Mouse (Mus musculus) limb, embryonic 15.5 days (tissue): ENCODE data around the gene Tnni3. TPM values are rescaled to one million over a fixed set of nuclear protein-coding genes. Genes with fewer than 3 reads are reported as not detected.

ENCODE experiments used
- ATAC-seq: fragments of 200-750 bp; cut with Nextera tagmentation; 2 replicates; pipeline ENCODE4 v1.8.0; 2017; ENCODE audit warnings: low read depth, moderate TSS enrichment; ENCODE audit not compliant: insufficient number of reproducible peaks, low FRiP score, low TSS enrichment
- H3K27ac ChIP-seq: fragments of 300-500 bp; sonication (generic); 2 replicates; pipeline ENCODE4 v1.5.1; 2015; ENCODE audit warnings: moderate library complexity, mild to moderate bottlenecking, inconsistent platforms
- H3K27me3 ChIP-seq: fragments of 300-500 bp; sonication (generic); 2 replicates; pipeline ENCODE4 v1.6.1; 2015; ENCODE audit warnings: inconsistent platforms
- H3K36me3 ChIP-seq: fragments of 300-500 bp; sonication (generic); 2 replicates; pipeline ENCODE4 v1.6.1; 2015; ENCODE audit warnings: inconsistent platforms
- H3K4me1 ChIP-seq: fragments of 300-500 bp; sonication (generic); 2 replicates; pipeline ENCODE4 v1.6.1; 2015; ENCODE audit warnings: inconsistent platforms
- H3K4me2 ChIP-seq: fragments of 300-500 bp; sonication (generic); 2 replicates; pipeline ENCODE4 v1.6.1; 2015; ENCODE audit warnings: mild to moderate bottlenecking, inconsistent platforms
- H3K4me3 ChIP-seq: fragments of 300-500 bp; sonication (generic); 2 replicates; pipeline ENCODE4 v1.5.1; 2015; ENCODE audit warnings: mild to moderate bottlenecking, inconsistent platforms
- H3K9ac ChIP-seq: fragments of 300-500 bp; sonication (generic); 2 replicates; pipeline ENCODE4 v1.6.1; 2015; ENCODE audit warnings: inconsistent platforms
- H3K9me3 ChIP-seq: fragments of 300-500 bp; sonication (generic); 2 replicates; pipeline ENCODE4 v1.6.1; 2016; ENCODE audit warnings: inconsistent platforms
- WGBS: fragments of 180-500 bp; shearing (Covaris S2); methylation state at CpG from one replicate; pipeline ENCODE4 v1.1.7; 2015; 5-methylcytosine and 5-hydroxymethylcytosine counted together
- polyA plus RNA-seq: library from polyadenylated mRNA; unstranded; fragments of >200 nt; fragmentation: Nextera tagmentation; extraction: Ambion mirVana; gene quantifications from 2 replicates; pipeline ENCODE4 v1.2.1, GENCODE M21; 2015

Tnni3 gene
- polyA plus RNA-seq, 1 experiment from 2014 or later, result 4.7 TPM

- Histone ChIP-seq H3K4me3 (no peak overlapping the region), H3K9ac (no peak overlapping the region), H3K27ac (peak overlapping the region; percentile 50), H3K4me1 (peaks cover 15% of the 10 kb centered on the region), H3K9me3 (no peaks in the 10 kb centered on the region), H3K27me3 (no peaks in the 10 kb centered on the region), H3K4me2 (no peak overlapping the region), H3K36me3 (peaks cover 60% of the 10 kb centered on the region)
- no peak for ATAC-seq
- 77% methylated on average over 6 of the region's 6 CpGs for WGBS
Observed at GRCm38 (mm10) chr7:4491308-4491707, 32.7 kb downstream of the Tnni3 start.

- peaks cover 63% of the 10 kb centered on the region for H3K36me3 ChIP-seq
- no peak for ATAC-seq
Observed at GRCm38 (mm10) chr7:4482281-4482680, 41.7 kb downstream of the Tnni3 start.

GRCm38 (mm10) chr7:4479674-4480073, 44.4 kb downstream of the Tnni3 start:
- no peaks in the 10 kb centered on the region for H3K9me3 ChIP-seq
- no peak overlapping the region for H3K27ac ChIP-seq
- no peak overlapping the region for H3K4me2 ChIP-seq
- no peak for ATAC-seq
- H3K4me3 ChIP-seq, result no peak overlapping the region
- H3K27me3 ChIP-seq, result peaks cover 14% of the 10 kb centered on the region
- H3K36me3 ChIP-seq, result peaks cover 39% of the 10 kb centered on the region
- 28% methylated on average over 6 of the region's 6 CpGs for WGBS
- peaks cover 18% of the 10 kb centered on the region for H3K4me1 ChIP-seq
- H3K9ac ChIP-seq, result no peak overlapping the region

More at GRCm38 (mm10) chr7:4482281-4482680, 41.7 kb downstream of the Tnni3 start:
- Histone ChIP-seq H3K4me2 (no peak overlapping the region), H3K27ac (no peak overlapping the region), H3K27me3 (no peaks in the 10 kb centered on the region), H3K4me1 (peaks cover 18% of the 10 kb centered on the region), H3K4me3 (no peak overlapping the region), H3K9me3 (no peaks in the 10 kb centered on the region), H3K9ac (no peak overlapping the region)
- WGBS, result 86% methylated on average over 12 of the region's 12 CpGs

GRCm38 (mm10) chr7:4478796-4479291, 45.2 kb downstream of the Tnni3 start:
- peak overlapping the region; percentile 93 for H3K27ac ChIP-seq
- no peak; the same call in 1 of the 2 replicates for ATAC-seq
- H3K27me3 ChIP-seq, result peaks cover 20% of the 10 kb centered on the region
- 2% methylated on average over 16 of the region's 16 CpGs for WGBS
- no peaks in the 10 kb centered on the region for H3K9me3 ChIP-seq
- H3K9ac ChIP-seq, result peak overlapping the region; percentile 38
- H3K4me2 ChIP-seq, result peak overlapping the region; percentile 93
- peaks cover 18% of the 10 kb centered on the region for H3K4me1 ChIP-seq
- H3K4me3 ChIP-seq, result peak overlapping the region; percentile 58
- H3K36me3 ChIP-seq, result peaks cover 30% of the 10 kb centered on the region

- peak overlapping the region; percentile 93 for H3K27ac ChIP-seq
- peak; percentile 94 for ATAC-seq
- peaks cover 24% of the 10 kb centered on the region for H3K36me3 ChIP-seq
- H3K4me2 ChIP-seq, result peak overlapping the region; percentile 93
- peaks cover 18% of the 10 kb centered on the region for H3K4me1 ChIP-seq
- WGBS, result under 1% methylated on average over 39 of the region's 39 CpGs
- peaks cover 26% of the 10 kb centered on the region for H3K27me3 ChIP-seq
- H3K4me3 ChIP-seq, result peak overlapping the region; percentile 58
- H3K9me3 ChIP-seq, result no peaks in the 10 kb centered on the region
- H3K9ac ChIP-seq, result peak overlapping the region; percentile 38
Observed at GRCm38 (mm10) chr7:4478021-4478795, 45.8 kb downstream of the Tnni3 start.

- whole genome bisulfite sequencing, result 17% methylated on average over 19 of the region's 19 CpGs
- no peak overlapping the region for H3K9ac ChIP-seq
- peaks cover 53% of the 10 kb centered on the region for H3K27me3 ChIP-seq
Observed at GRCm38 (mm10) chr7:4473940-4474339, 50.1 kb downstream of the Tnni3 start.

GRCm38 (mm10) chr7:4471179-4471555, 52.9 kb downstream of the Tnni3 start:
- H3K4me3 ChIP-seq, result peak overlapping the region; percentile 41
- peak; percentile 72 for ATAC-seq
- under 1% methylated on average over 24 of the region's 24 CpGs for WGBS
- no peaks in the 10 kb centered on the region for H3K9me3 ChIP-seq
- no peak overlapping the region for H3K27ac ChIP-seq
- H3K4me1 ChIP-seq, result peaks cover 11% of the 10 kb centered on the region
- H3K9ac ChIP-seq, result 0 out of 2 replicates have a peak overlapping the region, but pooled peaks have one; percentile 26
- peaks cover 50% of the 10 kb centered on the region for H3K27me3 ChIP-seq
- no peaks in the 10 kb centered on the region for H3K36me3 ChIP-seq
- peak overlapping the region; percentile 80 for H3K4me2 ChIP-seq

More at GRCm38 (mm10) chr7:4473940-4474339, 50.1 kb downstream of the Tnni3 start:
- peaks cover 21% of the 10 kb centered on the region for H3K4me1 ChIP-seq
- no peaks in the 10 kb centered on the region for H3K36me3 ChIP-seq
- no peak overlapping the region for H3K27ac ChIP-seq
- no peak for ATAC-seq
- no peak overlapping the region for H3K4me3 ChIP-seq
- no peak overlapping the region for H3K4me2 ChIP-seq
- H3K9me3 ChIP-seq, result no peaks in the 10 kb centered on the region

GRCm38 (mm10) chr7:4470275-4471178, 53.5 kb downstream of the Tnni3 start:
- peak; percentile 20; the same call in 1 of the 2 replicates for ATAC-seq
- WGBS, result 3% methylated on average over 35 of the region's 35 CpGs
- no peaks in the 10 kb centered on the region for H3K9me3 ChIP-seq
- H3K9ac ChIP-seq, result peak overlapping the region; percentile 26
- peaks cover 11% of the 10 kb centered on the region for H3K4me1 ChIP-seq
- H3K27me3 ChIP-seq, result peaks cover 47% of the 10 kb centered on the region
- H3K4me3 ChIP-seq, result peak overlapping the region; percentile 41
- no peaks in the 10 kb centered on the region for H3K36me3 ChIP-seq
- H3K27ac ChIP-seq, result no peak overlapping the region
- H3K4me2 ChIP-seq, result peak overlapping the region; percentile 80

Other genes starting within 250 kb of the Tnni3 start
- gene Ncr1, start 186.5 kb downstream of the Tnni3 start, polyA plus RNA-seq, result not detected in 2 replicates
- 0.12 TPM in 1 of 2 replicates, not detected in the other for gene Gp6, start 126.5 kb downstream of the Tnni3 start, polyA plus RNA-seq
- gene Rdh13, start 78.6 kb downstream of the Tnni3 start, polyA plus RNA-seq, result 25.4 and 25.6 TPM in 2 replicates
- gene Eps8l1, start 63.6 kb downstream of the Tnni3 start, polyA plus RNA-seq, result 11.4 and 13.4 TPM in 2 replicates
- 35.9 and 46.8 TPM in 2 replicates for gene Ppp1r12c, start 22.5 kb downstream of the Tnni3 start, polyA plus RNA-seq
- gene Tnnt1, start 7.8 kb downstream of the Tnni3 start, polyA plus RNA-seq, result 229 and 541 TPM in 2 replicates
- gene Dnaaf3, start 8.2 kb upstream of the Tnni3 start, polyA plus RNA-seq, result 1.8 and 3.0 TPM in 2 replicates
- gene Syt5, start 23.3 kb upstream of the Tnni3 start, polyA plus RNA-seq, result 3.8 and 4.7 TPM in 2 replicates
- gene Ptprh, start 79.8 kb upstream of the Tnni3 start, polyA plus RNA-seq, result not detected in 2 replicates
- 0.52 and 0.99 TPM in 2 replicates for gene Tmem86b, start 107.2 kb upstream of the Tnni3 start, polyA plus RNA-seq
- gene Ppp6r1, start 134.8 kb upstream of the Tnni3 start, polyA plus RNA-seq, result 6.4 and 7.0 TPM in 2 replicates
- gene Hspbp1, start 160.8 kb upstream of the Tnni3 start, polyA plus RNA-seq, result 81.3 and 85.8 TPM in 2 replicates
- gene Brsk1, start 166.4 kb upstream of the Tnni3 start, polyA plus RNA-seq, result 1.00 and 1.2 TPM in 2 replicates
- gene Tmem150b, start 201.0 kb upstream of the Tnni3 start, polyA plus RNA-seq, result 0.22 and 0.29 TPM in 2 replicates
- gene Kmt5c, start 215.9 kb upstream of the Tnni3 start, polyA plus RNA-seq, result 46.2 and 50.0 TPM in 2 replicates
- gene Cox6b2, start 228.9 kb upstream of the Tnni3 start, polyA plus RNA-seq, result 44.4 and 51.0 TPM in 2 replicates
- not detected in 2 replicates for gene Fam71e2, start 247.1 kb upstream of the Tnni3 start, polyA plus RNA-seq